Mouse (Mus musculus) lung, postnatal 10 days (tissue): ENCODE results near the gene 4930470P17Rik.
"Not testable (repeated sequence)": the region's sequence is repeated elsewhere in the genome, so short reads cannot be mapped to it uniquely, and the experiment has no call there.

Experiments
- DNase-seq: peaks from one replicate; pipeline ENCODE4 v3.0.0; 2021

Gene 4930470P17Rik

GRCm38 (mm10) chr2:170601917-170602316, at the start of gene 4930470P17Rik:
Gene 4930470P17Rik, minus strand, starts transcription at chr2:170602017.
- DNase-seq = no peak

- no peak for DNase-seq
These were observed 49.7 kb upstream of the 4930470P17Rik start for GRCm38 (mm10) chr2:170651483-170651882.

- DNase-seq = peak; percentile 46
These were observed 46.7 kb upstream of the 4930470P17Rik start for GRCm38 (mm10) chr2:170648542-170648941.

GRCm38 (mm10) chr2:170646201-170646600, 44.4 kb upstream of the 4930470P17Rik start:
- no peak for DNase-seq

GRCm38 (mm10) chr2:170642338-170642806, 40.6 kb upstream of the 4930470P17Rik start:
- DNase-seq = no peak

GRCm38 (mm10) chr2:170640281-170640680, 38.5 kb upstream of the 4930470P17Rik start:
- no peak for DNase-seq

GRCm38 (mm10) chr2:170638746-170639145, 36.9 kb upstream of the 4930470P17Rik start:
- no peak for DNase-seq

- DNase-seq = no peak
These were observed 31.3 kb upstream of the 4930470P17Rik start for GRCm38 (mm10) chr2:170632998-170633622.

- DNase-seq = no peak
These were observed 30.6 kb upstream of the 4930470P17Rik start for GRCm38 (mm10) chr2:170632386-170632785.

GRCm38 (mm10) chr2:170631375-170631774, 29.6 kb upstream of the 4930470P17Rik start:
- DNase-seq = no peak

GRCm38 (mm10) chr2:170630553-170630952, 28.7 kb upstream of the 4930470P17Rik start:
- DNase-seq = no peak

GRCm38 (mm10) chr2:170627991-170628390, 26.2 kb upstream of the 4930470P17Rik start:
- DNase-seq = not testable (repeated sequence)

- DNase-seq = not testable (repeated sequence)
These were observed 22.5 kb upstream of the 4930470P17Rik start for GRCm38 (mm10) chr2:170624201-170624880.

GRCm38 (mm10) chr2:170622985-170623384, 21.2 kb upstream of the 4930470P17Rik start:
- no peak for DNase-seq

GRCm38 (mm10) chr2:170618862-170619492, 17.2 kb upstream of the 4930470P17Rik start:
- DNase-seq = no peak

- DNase-seq = not testable (repeated sequence)
These were observed 10.0 kb upstream of the 4930470P17Rik start for GRCm38 (mm10) chr2:170611794-170612193.

- no peak for DNase-seq
These were observed 646 bp downstream of the 4930470P17Rik start for GRCm38 (mm10) chr2:170601171-170601570.

GRCm38 (mm10) chr2:170597586-170597985, 4.2 kb downstream of the 4930470P17Rik start:
- DNase-seq = no peak

GRCm38 (mm10) chr2:170596726-170597125, 5.1 kb downstream of the 4930470P17Rik start:
- DNase-seq = peak; percentile 77

- DNase-seq = no peak
These were observed 9.7 kb downstream of the 4930470P17Rik start for GRCm38 (mm10) chr2:170592161-170592560.

- no peak for DNase-seq
These were observed 13.4 kb downstream of the 4930470P17Rik start for GRCm38 (mm10) chr2:170588369-170588900.

- DNase-seq = no peak
These were observed 17.1 kb downstream of the 4930470P17Rik start for GRCm38 (mm10) chr2:170584678-170585077.

GRCm38 (mm10) chr2:170579551-170579950, 22.3 kb downstream of the 4930470P17Rik start:
- peak; percentile 3 for DNase-seq
